In the genomic region with DNA sequence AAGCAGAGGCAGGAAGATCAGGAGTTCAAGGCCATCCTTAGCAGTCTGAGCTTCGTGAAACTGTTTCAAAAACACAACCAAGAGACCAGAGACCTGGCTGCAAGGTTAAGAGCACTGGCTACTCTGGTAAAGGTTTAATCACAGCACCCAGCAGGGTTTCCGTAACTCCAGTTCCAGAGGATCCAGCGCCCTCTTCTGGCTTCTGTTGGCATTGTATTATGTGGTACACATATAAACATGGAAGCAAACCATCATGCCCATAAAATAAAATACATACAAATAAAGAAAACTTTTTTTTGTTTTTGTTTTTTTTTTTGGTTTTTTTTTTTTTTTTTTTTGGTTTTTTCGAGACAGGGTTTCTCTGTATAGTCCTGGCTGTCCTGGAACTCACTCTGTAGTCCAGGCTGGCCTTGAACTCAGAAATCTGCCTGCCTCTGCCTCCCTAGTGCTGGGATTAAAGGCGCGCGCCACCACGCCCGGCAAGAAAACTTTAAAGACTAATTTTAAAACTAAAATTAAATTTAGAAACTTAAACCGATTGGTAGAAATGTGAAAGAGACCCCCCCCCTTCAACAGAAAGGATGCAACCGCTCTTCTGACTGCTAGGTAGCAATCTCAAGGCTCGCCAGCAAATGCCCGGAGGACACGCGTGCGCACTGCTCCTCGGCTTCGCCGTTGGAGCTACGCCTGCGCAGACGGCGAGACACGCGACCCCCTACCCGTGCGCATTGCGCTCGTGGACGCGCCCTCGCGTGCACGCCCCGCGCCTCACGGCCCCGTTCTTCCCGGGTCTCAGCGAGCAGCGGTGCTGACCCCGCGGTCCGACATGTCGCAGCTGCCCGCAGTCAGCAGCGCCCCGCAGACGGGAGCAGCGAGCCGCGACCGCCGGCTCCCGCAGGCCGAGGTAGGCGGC, we compare ENCODE assay signal across 8 mouse cellular contexts. TPM values are rescaled to one million over a fixed set of nuclear protein-coding genes. Genes with fewer than 3 reads are reported as not detected.
DNase-seq lines count a peak whose midpoint lies in the region; ATAC-seq and TF ChIP-seq lines count a peak whose summit lies in the region.

Gene Eid2, plus strand, starts transcription at position 753 of the 913 bp plus-strand sequence.

- no peak for TF ChIP-seq CTCF in cortical plate, adult 2 months (IDR thresholded peaks at IDR 0.05; ENCODE audit: extremely low read depth, insufficient read depth, low read length)

- peak within 1 kb of the TSS; percentile 96 for H3K4me3 ChIP-seq in cortical plate, adult 2 months (ENCODE audit: insufficient read depth, low read length)

- peak; percentile 59 for ATAC-seq in megakaryocyte progenitor cell, adult 5-6 weeks (replicated peaks; ENCODE audit: poor library complexity)

- H3K27ac ChIP-seq in cortical plate, adult 2 months (ENCODE audit: insufficient read depth, low read length): peak within 1 kb of the TSS; percentile 85

- TF ChIP-seq POLR2A in cortical plate, adult 2 months (IDR thresholded peaks at IDR 0.05; ENCODE audit: extremely low read depth, insufficient read depth, low read length): peak; percentile 92

- peak; percentile 53 for DNase-seq in adipocyte (ENCODE audit: low spot score)
- DNase-seq in gastrocnemius, postnatal 14 days: peak; percentile 80
- DNase-seq in induced T-regulatory cell, adult 2 months (ENCODE audit: low read depth): peak; percentile 59
- DNase-seq in left cerebral cortex, adult 8-10 months (ENCODE audit: low spot score in 2 of 2): peak; percentile 68 to 90
- DNase-seq in right cerebral cortex, postnatal 4 days: peak; percentile 91
- no peak for DNase-seq in c-Kit-positive CD71-positive TER-119-positive erythroid progenitor cells, embryonic 14.5 days (ENCODE audit: low spot score)

- intact Hi-C loops in gastrocnemius, postnatal 14 days (cut with DNase I; ENCODE audit: low total_unique reads): no loop called here

- peaks cover 2% of the 10 kb centered on the region; the same call in 1 of the 2 replicates for H3K4me1 ChIP-seq in cortical plate, adult 2 months (ENCODE audit: control insufficient read depth, insufficient read depth, low read length)

RNA-seq across cellular contexts. Expression of gene Eid2, which starts in this region (rescaled TPM):
- 49.2 and 52.2 TPM in 2 replicates for polyA plus RNA-seq in cortical plate, adult 2 months (2012; rRNA removed)
- total RNA-seq in gastrocnemius, postnatal 14 days (2021): 1 to 10 TPM; 6.9 to 8.9 TPM
- 10 to 100 TPM; 56.5 to 59.8 (median 58.3) TPM for total RNA-seq in left cerebral cortex, adult 8-10 months (2022)
- total RNA-seq in megakaryocyte progenitor cell, adult 5-6 weeks (2015): 1.9 and 2.9 TPM in 2 replicates
- 3.5 TPM in 2 replicates for total RNA-seq in megakaryocyte progenitor cell, adult 5-6 weeks (2017)

Comparison
In these comparisons a context has a peak if more than half of its experiments do, and no peak if none do; other contexts are left out.
1. RNA of gene Eid2 (total RNA-seq): 56.5 to 59.8 TPM in left cerebral cortex, adult 8-10 months; 6.9 to 8.9 TPM in gastrocnemius, postnatal 14 days and 1.9 to 3.5 TPM in megakaryocyte progenitor cell, adult 5-6 weeks; every median in the first group is over 4 times any median in the second.